Mouse (Mus musculus): Measurements from ENCODE around the gene Casp7.

The Casp7 gene

GRCm38 (mm10) chr19:56452421-56452820 is 55.5 kb downstream of the Casp7 start:
- in situ Hi-C loops (cut with MboI; ENCODE audit: low pct_unique_long_range_greater_than_20kb in 1 of 2, low sequenced_read_pairs in 2 of 2, unreplicated experiment in 1 of 2): no loop called here

- in situ Hi-C loops (cut with MboI; ENCODE audit: low pct_unique_long_range_greater_than_20kb in 1 of 2, low sequenced_read_pairs in 2 of 2, unreplicated experiment in 1 of 2): no loop called here
Measured at GRCm38 (mm10) chr19:56454862-56455261, 57.9 kb downstream of the Casp7 start.

- in situ Hi-C loops (cut with MboI; ENCODE audit: low pct_unique_long_range_greater_than_20kb in 1 of 2, low sequenced_read_pairs in 2 of 2, unreplicated experiment in 1 of 2): no loop called here
Measured at GRCm38 (mm10) chr19:56455369-56455768, 58.4 kb downstream of the Casp7 start.

- in situ Hi-C loops (cut with MboI; ENCODE audit: low pct_unique_long_range_greater_than_20kb in 1 of 2, low sequenced_read_pairs in 2 of 2, unreplicated experiment in 1 of 2): no loop called here
Measured at GRCm38 (mm10) chr19:56457569-56457968, 60.6 kb downstream of the Casp7 start.

GRCm38 (mm10) chr19:56459154-56460050 is 62.5 kb downstream of the Casp7 start:
- in situ Hi-C loops (cut with MboI; ENCODE audit: low pct_unique_long_range_greater_than_20kb in 1 of 2, low sequenced_read_pairs in 2 of 2, unreplicated experiment in 1 of 2): no loop called here

- in situ Hi-C loops (cut with MboI; ENCODE audit: low pct_unique_long_range_greater_than_20kb in 1 of 2, low sequenced_read_pairs in 2 of 2, unreplicated experiment in 1 of 2): no loop called here
Measured at GRCm38 (mm10) chr19:56460241-56460640, 63.3 kb downstream of the Casp7 start.

GRCm38 (mm10) chr19:56461522-56462101 is 64.7 kb downstream of the Casp7 start, which contains the start of gene Plekhs1:
Gene Plekhs1 (plus strand): TSS chr19:56461640.
- in situ Hi-C loops (cut with MboI; ENCODE audit: low pct_unique_long_range_greater_than_20kb in 1 of 2, low sequenced_read_pairs in 2 of 2, unreplicated experiment in 1 of 2): no loop called here

- in situ Hi-C loops (cut with MboI; ENCODE audit: low pct_unique_long_range_greater_than_20kb in 1 of 2, low sequenced_read_pairs in 2 of 2, unreplicated experiment in 1 of 2): no loop called here
Measured at GRCm38 (mm10) chr19:56462786-56463185, 65.9 kb downstream of the Casp7 start.

- in situ Hi-C loops (cut with MboI; ENCODE audit: low pct_unique_long_range_greater_than_20kb in 1 of 2, low sequenced_read_pairs in 2 of 2, unreplicated experiment in 1 of 2): no loop called here
Measured at GRCm38 (mm10) chr19:56466486-56466885, 69.6 kb downstream of the Casp7 start.

GRCm38 (mm10) chr19:56470286-56471020 is 73.5 kb downstream of the Casp7 start:
- in situ Hi-C loops (cut with MboI; ENCODE audit: low pct_unique_long_range_greater_than_20kb in 1 of 2, low sequenced_read_pairs in 2 of 2, unreplicated experiment in 1 of 2): no loop called here

GRCm38 (mm10) chr19:56471934-56472333 is 75.0 kb downstream of the Casp7 start:
- in situ Hi-C loops (cut with MboI; ENCODE audit: low pct_unique_long_range_greater_than_20kb in 1 of 2, low sequenced_read_pairs in 2 of 2, unreplicated experiment in 1 of 2): no loop called here

GRCm38 (mm10) chr19:56474869-56475550 is 78.1 kb downstream of the Casp7 start:
- in situ Hi-C loops (cut with MboI; ENCODE audit: low pct_unique_long_range_greater_than_20kb in 1 of 2, low sequenced_read_pairs in 2 of 2, unreplicated experiment in 1 of 2): no loop called here

GRCm38 (mm10) chr19:56476546-56476945 is 79.6 kb downstream of the Casp7 start:
- in situ Hi-C loops (cut with MboI; ENCODE audit: low pct_unique_long_range_greater_than_20kb in 1 of 2, low sequenced_read_pairs in 2 of 2, unreplicated experiment in 1 of 2): no loop called here

- in situ Hi-C loops (cut with MboI; ENCODE audit: low pct_unique_long_range_greater_than_20kb in 1 of 2, low sequenced_read_pairs in 2 of 2, unreplicated experiment in 1 of 2): no loop called here
Measured at GRCm38 (mm10) chr19:56477253-56477652, 80.3 kb downstream of the Casp7 start.

- in situ Hi-C loops (cut with MboI; ENCODE audit: low pct_unique_long_range_greater_than_20kb in 1 of 2, low sequenced_read_pairs in 2 of 2, unreplicated experiment in 1 of 2): no loop called here
Measured at GRCm38 (mm10) chr19:56477832-56478231, 80.9 kb downstream of the Casp7 start.

GRCm38 (mm10) chr19:56484630-56485375 is 87.9 kb downstream of the Casp7 start:
- in situ Hi-C loops (cut with MboI; ENCODE audit: low pct_unique_long_range_greater_than_20kb in 1 of 2, low sequenced_read_pairs in 2 of 2, unreplicated experiment in 1 of 2): no loop called here

GRCm38 (mm10) chr19:56485376-56486271 is 88.7 kb downstream of the Casp7 start:
- in situ Hi-C loops (cut with MboI; ENCODE audit: low pct_unique_long_range_greater_than_20kb in 1 of 2, low sequenced_read_pairs in 2 of 2, unreplicated experiment in 1 of 2): no loop called here
